Mouse (Mus musculus): ENCODE data around the gene Yipf3. TPM values are rescaled to one million over a fixed set of nuclear protein-coding genes. Genes with fewer than 3 reads are reported as not detected.

The Yipf3 gene
- polyA plus RNA-seq, 1 experiment from 2014 or later = 91.6 TPM

- ATAC-seq (ENCODE audit: low FRiP score) (no peak), DNase-seq (ENCODE audit: low spot score) (peak; percentile 46)
- Histone ChIP-seq H3K27ac (0 out of 2 replicates have a peak overlapping the region, but pooled peaks have one; percentile 14), H3K36me3 (replicated peaks; ENCODE audit: control insufficient read depth, insufficient read depth) (peaks cover 43% of the 10 kb centered on the region), H3K27me3 (ENCODE audit: control insufficient read depth, insufficient read depth, low read length) (no peaks in the 10 kb centered on the region), H3K9ac (peak overlapping the region; percentile 84), H3K4me3 (replicated peaks; ENCODE audit: low read length) (peak overlapping the region; percentile 82; the same call in 1 of the 2 replicates), H3K4me1 (replicated peaks; ENCODE audit: control insufficient read depth, insufficient read depth, low read length) (peaks cover 25% of the 10 kb centered on the region), H3K4me2 (replicated peaks) (peak overlapping the region; percentile 96), H3K9me3 (ENCODE audit: control insufficient read depth, low read length) (no peaks in the 10 kb centered on the region)
- 59% methylated on average over 14 of the region's 14 CpGs for WGBS
These were observed 4.9 kb downstream of the Yipf3 start for GRCm38 (mm10) chr17:46252571-46253451.

GRCm38 (mm10) chr17:46253452-46254084 is 5.7 kb downstream of the Yipf3 start, which contains the start of gene Lrrc73:
Lrrc73 (plus strand) TSS chr17:46253531.
- ATAC-seq (ENCODE audit: low FRiP score) (peak; percentile 91), DNase-seq (ENCODE audit: low spot score) (peak; percentile 94)
- no peaks in the 10 kb centered on the region for H3K27me3 ChIP-seq (ENCODE audit: control insufficient read depth, insufficient read depth, low read length)
- H3K4me3 ChIP-seq (replicated peaks; ENCODE audit: low read length) = peak within 1 kb of the TSS; percentile 82
- peak within 1 kb of the TSS; percentile 78 for H3K27ac ChIP-seq
- H3K4me1 ChIP-seq (replicated peaks; ENCODE audit: control insufficient read depth, insufficient read depth, low read length) = peaks cover 24% of the 10 kb centered on the region
- H3K4me2 ChIP-seq (replicated peaks) = peak within 1 kb of the TSS; percentile 96
- peak within 1 kb of the TSS; percentile 84 for H3K9ac ChIP-seq
- WGBS = 3% methylated on average over 41 of the region's 48 CpGs
- H3K9me3 ChIP-seq (ENCODE audit: control insufficient read depth, low read length) = no peaks in the 10 kb centered on the region
- H3K36me3 ChIP-seq (replicated peaks; ENCODE audit: control insufficient read depth, insufficient read depth) = peaks cover 50% of the 10 kb centered on the region

- Histone ChIP-seq H3K9ac (peak overlapping the region; percentile 84), H3K4me1 (replicated peaks; ENCODE audit: control insufficient read depth, insufficient read depth, low read length) (peaks cover 19% of the 10 kb centered on the region), H3K27ac (peak overlapping the region; percentile 78), H3K4me2 (replicated peaks) (peak overlapping the region; percentile 96), H3K9me3 (ENCODE audit: control insufficient read depth, low read length) (no peaks in the 10 kb centered on the region), H3K4me3 (replicated peaks; ENCODE audit: low read length) (peak overlapping the region; percentile 82), H3K36me3 (replicated peaks; ENCODE audit: control insufficient read depth, insufficient read depth) (peaks cover 56% of the 10 kb centered on the region), H3K27me3 (ENCODE audit: control insufficient read depth, insufficient read depth, low read length) (no peaks in the 10 kb centered on the region)
- no peak; the same call in none of the 2 replicates for ATAC-seq (ENCODE audit: low FRiP score)
- no peak for DNase-seq (ENCODE audit: low spot score)
- WGBS = under 1% methylated on average over 47 of the region's 54 CpGs
These were observed 6.2 kb downstream of the Yipf3 start for GRCm38 (mm10) chr17:46254106-46254505.

GRCm38 (mm10) chr17:46255147-46255546 is 7.3 kb downstream of the Yipf3 start:
- peaks cover 56% of the 10 kb centered on the region for H3K36me3 ChIP-seq (replicated peaks; ENCODE audit: control insufficient read depth, insufficient read depth)
- peak overlapping the region; percentile 84 for H3K9ac ChIP-seq
- H3K4me2 ChIP-seq (replicated peaks) = peak overlapping the region; percentile 96

GRCm38 (mm10) chr17:46258279-46259053 is 10.6 kb downstream of the Yipf3 start:
- Histone ChIP-seq H3K27me3 (ENCODE audit: control insufficient read depth, insufficient read depth, low read length) (no peaks in the 10 kb centered on the region), H3K9ac (no peak overlapping the region), H3K27ac (no peak overlapping the region), H3K9me3 (ENCODE audit: control insufficient read depth, low read length) (no peaks in the 10 kb centered on the region), H3K36me3 (replicated peaks; ENCODE audit: control insufficient read depth, insufficient read depth) (peaks cover 66% of the 10 kb centered on the region), H3K4me3 (replicated peaks; ENCODE audit: low read length) (no peak overlapping the region), H3K4me1 (replicated peaks; ENCODE audit: control insufficient read depth, insufficient read depth, low read length) (peaks cover 14% of the 10 kb centered on the region), H3K4me2 (replicated peaks) (no peak overlapping the region)
- ATAC-seq (ENCODE audit: low FRiP score) (no peak), DNase-seq (ENCODE audit: low spot score) (no peak)
- 80% methylated on average over 30 of the region's 30 CpGs for WGBS

More at GRCm38 (mm10) chr17:46255147-46255546, 7.3 kb downstream of the Yipf3 start:
- H3K4me1 ChIP-seq (replicated peaks; ENCODE audit: control insufficient read depth, insufficient read depth, low read length) = peaks cover 16% of the 10 kb centered on the region
- H3K4me3 ChIP-seq (replicated peaks; ENCODE audit: low read length) = peak overlapping the region; percentile 82
- DNase-seq (ENCODE audit: low spot score) = no peak
- ATAC-seq (ENCODE audit: low FRiP score) = no peak
- WGBS = 24% methylated on average over 6 of the region's 6 CpGs
- H3K27ac ChIP-seq = no peak overlapping the region
- H3K9me3 ChIP-seq (ENCODE audit: control insufficient read depth, low read length) = no peaks in the 10 kb centered on the region
- no peaks in the 10 kb centered on the region for H3K27me3 ChIP-seq (ENCODE audit: control insufficient read depth, insufficient read depth, low read length)

GRCm38 (mm10) chr17:46259675-46260074 is 11.8 kb downstream of the Yipf3 start:
- Histone ChIP-seq H3K36me3 (replicated peaks; ENCODE audit: control insufficient read depth, insufficient read depth) (peaks cover 75% of the 10 kb centered on the region), H3K9me3 (ENCODE audit: control insufficient read depth, low read length) (no peaks in the 10 kb centered on the region), H3K9ac (no peak overlapping the region), H3K4me1 (replicated peaks; ENCODE audit: control insufficient read depth, insufficient read depth, low read length) (peaks cover 11% of the 10 kb centered on the region), H3K27ac (no peak overlapping the region), H3K4me3 (replicated peaks; ENCODE audit: low read length) (no peak overlapping the region), H3K4me2 (replicated peaks) (no peak overlapping the region), H3K27me3 (ENCODE audit: control insufficient read depth, insufficient read depth, low read length) (no peaks in the 10 kb centered on the region)
- WGBS = 92% methylated on average over 17 of the region's 17 CpGs
- DNase-seq (ENCODE audit: low spot score) = no peak
- no peak for ATAC-seq (ENCODE audit: low FRiP score)

GRCm38 (mm10) chr17:46262201-46262694 is 14.4 kb downstream of the Yipf3 start:
- Histone ChIP-seq H3K4me1 (replicated peaks; ENCODE audit: control insufficient read depth, insufficient read depth, low read length) (no peaks in the 10 kb centered on the region), H3K27ac (no peak overlapping the region), H3K4me2 (replicated peaks) (no peak overlapping the region), H3K36me3 (replicated peaks; ENCODE audit: control insufficient read depth, insufficient read depth) (peaks cover 73% of the 10 kb centered on the region), H3K9me3 (ENCODE audit: control insufficient read depth, low read length) (no peaks in the 10 kb centered on the region), H3K27me3 (ENCODE audit: control insufficient read depth, insufficient read depth, low read length) (no peaks in the 10 kb centered on the region), H3K9ac (no peak overlapping the region), H3K4me3 (replicated peaks; ENCODE audit: low read length) (no peak overlapping the region)
- WGBS = 94% methylated on average over 5 of the region's 5 CpGs
- DNase-seq (ENCODE audit: low spot score) (no peak), ATAC-seq (ENCODE audit: low FRiP score) (no peak)

GRCm38 (mm10) chr17:46265502-46265901 is 17.6 kb downstream of the Yipf3 start:
- Histone ChIP-seq H3K27ac (no peak overlapping the region), H3K9me3 (ENCODE audit: control insufficient read depth, low read length) (no peaks in the 10 kb centered on the region), H3K4me1 (replicated peaks; ENCODE audit: control insufficient read depth, insufficient read depth, low read length) (no peaks in the 10 kb centered on the region), H3K27me3 (ENCODE audit: control insufficient read depth, insufficient read depth, low read length) (no peaks in the 10 kb centered on the region), H3K36me3 (replicated peaks; ENCODE audit: control insufficient read depth, insufficient read depth) (peaks cover 51% of the 10 kb centered on the region), H3K4me3 (replicated peaks; ENCODE audit: low read length) (no peak overlapping the region), H3K4me2 (replicated peaks) (no peak overlapping the region), H3K9ac (no peak overlapping the region)
- 83% methylated on average over 12 of the region's 12 CpGs for WGBS
- DNase-seq (ENCODE audit: low spot score) (no peak), ATAC-seq (ENCODE audit: low FRiP score) (peak; percentile 14; the same call in 1 of the 2 replicates)

All from hindbrain, embryonic 14.5 days (tissue).